Mouse (Mus musculus) midbrain, embryonic 16.5 days (tissue): ENCODE measurements around the gene Cfap77. TPM values are rescaled to one million over a fixed set of nuclear protein-coding genes. Genes with fewer than 3 reads are reported as not detected.

Experiments
- ATAC-seq: fragments of 200-750 bp; cut with Nextera tagmentation; 2 replicates; pipeline ENCODE4 v1.8.0; 2017; ENCODE audit warnings: moderate TSS enrichment
- H3K27ac ChIP-seq: fragments of 300-500 bp; sonication (generic); 2 replicates; pipeline ENCODE4 v1.5.1; 2014; ENCODE audit warnings: mild to moderate bottlenecking, low read length, mixed read lengths
- H3K27me3 ChIP-seq: fragments of 300-500 bp; sonication (generic); 2 replicates; pipeline ENCODE4 v1.6.1; 2014; ENCODE audit warnings: low read depth, low read length, mixed read lengths; ENCODE audit not compliant: control insufficient read depth, insufficient read depth
- H3K36me3 ChIP-seq: fragments of 300-500 bp; sonication (generic); 2 replicates; pipeline ENCODE4 v1.6.1; 2014; ENCODE audit warnings: mild to moderate bottlenecking, low read length, moderate library complexity, mixed read lengths; ENCODE audit not compliant: control insufficient read depth, insufficient read depth
- H3K4me1 ChIP-seq: fragments of 300-500 bp; sonication (generic); 2 replicates; pipeline ENCODE4 v1.6.1; 2014; ENCODE audit warnings: mild to moderate bottlenecking, low read length, mixed read lengths; ENCODE audit not compliant: control insufficient read depth, insufficient read depth
- H3K4me2 ChIP-seq: fragments of 300-500 bp; sonication (generic); 2 replicates; pipeline ENCODE4 v1.6.1; 2014; ENCODE audit warnings: mild to moderate bottlenecking, low read length, mixed read lengths
- H3K4me3 ChIP-seq: fragments of 300-500 bp; sonication (generic); 2 replicates; pipeline ENCODE4 v1.5.1; 2014; ENCODE audit warnings: low read depth, mild to moderate bottlenecking, low read length, moderate library complexity, mixed read lengths
- H3K9ac ChIP-seq: fragments of 300-500 bp; sonication (generic); 2 replicates; pipeline ENCODE4 v1.6.1; 2014; ENCODE audit warnings: low read depth, low read length, mixed read lengths
- H3K9me3 ChIP-seq: fragments of 300-500 bp; sonication (generic); replicated peaks from 2 replicates; pipeline ENCODE4 v1.6.1; 2014; ENCODE audit warnings: mild to moderate bottlenecking, low read length, mixed read lengths; ENCODE audit not compliant: control insufficient read depth, poor library complexity, severe bottlenecking
- WGBS: fragments of 180-500 bp; shearing (Covaris S2); extraction: QIAGEN DNeasy Blood & Tissue Kit; methylation state at CpG from one replicate; pipeline ENCODE4 v1.1.7; 2014; 5-methylcytosine and 5-hydroxymethylcytosine counted together
- polyA plus RNA-seq: library from polyadenylated mRNA; unstranded; fragments of >200 nt; fragmentation: Nextera tagmentation; extraction: Ambion mirVana; gene quantifications from 2 replicates; pipeline ENCODE4 v1.2.1, GENCODE M21; 2015

Gene Cfap77
- polyA plus RNA-seq, 1 experiment from 2014 or later = 1.2 TPM

GRCm38 (mm10) chr2:28916513-28916865, 138.4 kb downstream of the Cfap77 start, which contains the start of gene Barhl1:
TSS of gene Barhl1 (minus strand) at chr2:28916668.
- Histone ChIP-seq H3K9me3 (no peaks in the 10 kb centered on the region), H3K4me3 (peak within 1 kb of the TSS; percentile 41), H3K27me3 (peaks cover 51% of the 10 kb centered on the region), H3K27ac (peak within 1 kb of the TSS; percentile 82), H3K4me2 (peak within 1 kb of the TSS; percentile 46), H3K9ac (peak within 1 kb of the TSS; percentile 66), H3K4me1 (peaks cover 6% of the 10 kb centered on the region; the same call in 1 of the 2 replicates), H3K36me3 (no peaks in the 10 kb centered on the region)
- 1% methylated on average over 18 of the region's 18 CpGs for WGBS
- ATAC-seq = no peak

DNA sequence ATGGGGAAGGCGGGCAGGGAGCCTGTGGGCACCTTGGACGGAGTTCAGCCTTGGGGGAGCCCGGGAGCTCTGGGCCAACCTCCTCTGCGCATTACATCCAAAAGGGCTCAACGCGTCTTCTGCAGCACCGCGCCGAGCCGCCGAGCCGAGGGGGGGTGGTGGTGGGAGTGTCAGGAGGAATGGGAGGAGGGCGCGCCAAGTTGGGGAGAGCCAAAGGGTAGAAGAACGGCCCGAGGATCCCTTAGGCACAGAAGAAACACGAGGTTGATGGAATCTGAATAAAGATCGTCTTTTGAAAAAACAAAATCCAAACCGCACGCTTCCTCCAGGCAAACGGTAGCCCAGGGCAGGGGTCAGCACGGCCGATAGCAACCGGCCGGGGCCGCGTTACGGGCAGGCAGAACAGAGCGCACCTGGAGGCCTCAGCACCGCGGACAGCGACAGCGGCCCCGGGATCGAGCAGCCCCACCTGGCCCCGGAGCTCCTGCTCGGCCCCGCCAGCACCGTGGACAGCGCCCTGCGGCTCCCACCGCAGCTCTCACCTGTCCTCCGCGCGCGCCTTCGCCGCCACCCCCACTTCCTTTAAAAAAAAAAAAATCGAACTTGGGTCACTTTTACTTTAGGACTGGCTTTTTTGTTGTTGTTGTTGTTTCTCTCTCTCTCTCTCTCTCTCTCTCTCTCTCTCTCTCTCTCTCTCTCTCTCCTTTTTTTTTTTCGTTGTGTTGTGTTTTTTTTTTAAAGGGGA, 138.9 kb downstream of the Cfap77 start:
- under 1% methylated on average over 50 of the region's 50 CpGs for WGBS
- Histone ChIP-seq H3K9ac (peak overlapping the region; percentile 66), H3K27me3 (peaks cover 50% of the 10 kb centered on the region), H3K9me3 (no peaks in the 10 kb centered on the region), H3K4me3 (peak overlapping the region; percentile 41), H3K27ac (peak overlapping the region; percentile 82), H3K36me3 (no peaks in the 10 kb centered on the region), H3K4me1 (peaks cover 8% of the 10 kb centered on the region; the same call in 1 of the 2 replicates), H3K4me2 (peak overlapping the region; percentile 46)
- 0 out of 2 replicates have a peak, but pooled peaks have one; percentile 6 for ATAC-seq

DNA sequence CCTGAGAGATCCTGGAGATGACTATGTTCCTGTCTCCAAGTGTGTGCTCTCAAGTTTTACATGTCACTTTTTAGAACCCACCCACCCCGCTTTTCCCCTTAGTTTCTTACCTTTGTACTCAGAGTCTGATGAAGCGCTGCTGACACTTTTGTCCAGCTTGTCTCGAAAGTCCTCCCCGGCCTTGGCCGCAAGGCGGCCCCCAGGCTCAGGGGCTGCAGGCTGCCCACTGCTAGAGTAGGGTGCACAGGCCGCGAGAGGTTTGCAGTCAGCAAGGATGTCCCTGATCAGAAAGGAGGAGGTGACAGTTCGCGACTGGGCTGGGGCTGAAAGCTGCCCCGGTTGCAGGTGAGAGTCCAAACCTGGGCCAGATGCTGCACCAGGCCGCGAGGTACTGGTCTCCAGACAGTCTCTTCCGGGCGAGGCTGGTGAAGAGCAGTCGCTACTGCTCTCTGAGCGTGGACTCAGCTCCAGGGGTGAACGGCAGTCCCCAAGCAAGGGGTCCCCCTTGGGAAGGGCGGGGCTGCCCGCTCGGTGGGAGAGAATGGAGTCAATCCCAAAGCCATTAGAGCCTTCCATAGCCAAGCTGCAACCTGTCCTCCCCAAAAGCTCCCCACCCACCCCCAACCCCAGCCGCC, 139.6 kb downstream of the Cfap77 start:
- peak overlapping the region; percentile 66 for H3K9ac ChIP-seq
- WGBS = 2% methylated on average over 22 of the region's 22 CpGs
- H3K9me3 ChIP-seq = no peaks in the 10 kb centered on the region
- H3K4me1 ChIP-seq = peaks cover 8% of the 10 kb centered on the region; the same call in 1 of the 2 replicates
- H3K27me3 ChIP-seq = peaks cover 48% of the 10 kb centered on the region
- 0 out of 2 replicates have a peak, but pooled peaks have one; percentile 11 for ATAC-seq
- H3K27ac ChIP-seq = peak overlapping the region; percentile 82
- H3K4me2 ChIP-seq = peak overlapping the region; percentile 46
- no peaks in the 10 kb centered on the region for H3K36me3 ChIP-seq
- H3K4me3 ChIP-seq = peak overlapping the region; percentile 41

DNA sequence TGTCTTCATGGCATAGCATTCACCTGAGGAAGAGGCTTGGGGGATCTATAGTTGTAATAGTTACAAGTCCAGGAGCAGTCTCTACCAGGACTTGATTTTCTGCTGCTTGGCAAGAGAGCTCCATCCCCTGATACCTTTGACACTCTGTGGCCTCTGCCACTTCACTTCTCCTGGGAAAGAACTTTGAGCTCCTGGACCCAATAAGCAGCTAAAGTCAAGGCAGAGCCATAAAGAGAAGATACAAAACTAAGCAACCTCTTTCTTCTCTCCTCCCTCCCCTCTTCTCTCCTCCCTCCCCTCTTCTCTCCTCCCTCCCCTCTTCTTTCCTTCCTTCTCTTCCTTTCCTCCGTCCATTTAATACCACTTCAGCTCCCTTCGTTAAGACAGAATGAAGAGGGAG, 140.7 kb downstream of the Cfap77 start:
- H3K9me3 ChIP-seq = no peaks in the 10 kb centered on the region
- 8% methylated on average over 2 of the region's 2 CpGs for WGBS
- ATAC-seq = no peak
- peak overlapping the region; percentile 41 for H3K4me3 ChIP-seq
- H3K4me1 ChIP-seq = peaks cover 11% of the 10 kb centered on the region; the same call in 1 of the 2 replicates
- H3K27ac ChIP-seq = peak overlapping the region; percentile 82
- no peaks in the 10 kb centered on the region for H3K36me3 ChIP-seq
- 0 out of 2 replicates have a peak overlapping the region, but pooled peaks have one; percentile 49 for H3K4me2 ChIP-seq
- peak overlapping the region; percentile 66 for H3K9ac ChIP-seq
- peaks cover 50% of the 10 kb centered on the region for H3K27me3 ChIP-seq

DNA sequence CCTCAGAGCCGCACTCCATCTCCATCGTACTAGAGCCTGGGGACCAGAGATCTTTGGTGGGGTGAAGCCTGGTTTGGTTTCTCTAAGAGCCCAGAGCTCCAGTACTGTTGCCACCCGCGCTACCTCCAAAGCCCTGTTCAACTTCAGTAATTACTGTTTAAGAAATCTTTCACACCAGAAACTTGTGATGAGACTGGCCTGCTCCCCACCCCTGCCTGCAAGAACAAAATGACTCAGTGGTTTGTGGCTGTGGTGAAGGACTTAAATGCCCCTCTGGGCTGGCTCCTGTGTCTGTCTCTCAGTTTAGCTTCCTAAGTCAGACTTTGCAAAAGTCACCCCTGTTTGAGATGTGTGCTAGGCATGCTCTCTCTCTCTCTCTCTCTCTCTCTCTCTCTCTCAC, 141.9 kb downstream of the Cfap77 start:
- H3K4me1 ChIP-seq = peaks cover 22% of the 10 kb centered on the region
- 3% methylated on average over 4 of the region's 4 CpGs for whole genome bisulfite sequencing
- H3K27ac ChIP-seq = peak overlapping the region; percentile 82
- H3K36me3 ChIP-seq = no peaks in the 10 kb centered on the region
- H3K4me2 ChIP-seq = peak overlapping the region; percentile 49
- peak overlapping the region; percentile 35; the same call in 1 of the 2 replicates for H3K9ac ChIP-seq
- H3K9me3 ChIP-seq = no peaks in the 10 kb centered on the region
- H3K4me3 ChIP-seq = peak overlapping the region; percentile 41
- H3K27me3 ChIP-seq = peaks cover 57% of the 10 kb centered on the region
- ATAC-seq = no peak

DNA sequence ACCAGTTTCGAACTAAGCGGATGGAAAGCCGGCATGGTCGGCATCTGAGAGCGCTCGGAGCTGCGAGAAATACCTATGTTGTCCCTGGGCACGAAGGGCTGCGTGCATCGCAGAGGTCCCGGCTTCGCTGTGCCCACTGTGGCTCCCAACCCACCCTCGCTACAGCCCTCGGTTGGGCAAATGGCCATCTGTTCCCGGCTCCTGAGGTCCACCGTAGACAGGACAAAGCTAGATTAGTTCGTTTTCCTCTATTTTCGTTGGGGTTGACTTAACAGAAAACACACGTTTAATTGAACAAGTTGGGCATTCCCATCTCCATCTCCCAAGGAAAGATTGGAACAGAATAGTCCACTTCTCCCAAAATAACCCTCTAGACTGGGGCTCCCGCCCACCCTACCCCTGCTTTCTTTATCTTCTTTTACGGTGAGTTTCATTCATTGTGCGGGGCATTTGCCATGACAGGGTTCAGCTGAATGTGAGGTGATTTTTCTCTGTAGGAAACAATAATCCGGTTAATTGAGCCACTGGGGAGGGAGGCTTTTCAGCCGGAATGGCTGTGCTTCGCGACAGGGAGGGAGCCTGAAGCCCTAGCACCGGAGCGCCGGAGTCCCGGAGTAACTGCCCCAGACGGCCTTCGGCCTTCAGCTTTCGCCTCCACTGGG, 142.7 kb downstream of the Cfap77 start:
- under 1% methylated on average over 33 of the region's 33 CpGs for WGBS
- H3K36me3 ChIP-seq = no peaks in the 10 kb centered on the region
- no peak for ATAC-seq
- H3K27ac ChIP-seq = peak overlapping the region; percentile 82
- peak overlapping the region; percentile 49 for H3K4me2 ChIP-seq
- H3K9ac ChIP-seq = peak overlapping the region; percentile 35
- H3K9me3 ChIP-seq = no peaks in the 10 kb centered on the region
- peak overlapping the region; percentile 41 for H3K4me3 ChIP-seq
- peaks cover 62% of the 10 kb centered on the region for H3K27me3 ChIP-seq
- peaks cover 26% of the 10 kb centered on the region for H3K4me1 ChIP-seq

DNA sequence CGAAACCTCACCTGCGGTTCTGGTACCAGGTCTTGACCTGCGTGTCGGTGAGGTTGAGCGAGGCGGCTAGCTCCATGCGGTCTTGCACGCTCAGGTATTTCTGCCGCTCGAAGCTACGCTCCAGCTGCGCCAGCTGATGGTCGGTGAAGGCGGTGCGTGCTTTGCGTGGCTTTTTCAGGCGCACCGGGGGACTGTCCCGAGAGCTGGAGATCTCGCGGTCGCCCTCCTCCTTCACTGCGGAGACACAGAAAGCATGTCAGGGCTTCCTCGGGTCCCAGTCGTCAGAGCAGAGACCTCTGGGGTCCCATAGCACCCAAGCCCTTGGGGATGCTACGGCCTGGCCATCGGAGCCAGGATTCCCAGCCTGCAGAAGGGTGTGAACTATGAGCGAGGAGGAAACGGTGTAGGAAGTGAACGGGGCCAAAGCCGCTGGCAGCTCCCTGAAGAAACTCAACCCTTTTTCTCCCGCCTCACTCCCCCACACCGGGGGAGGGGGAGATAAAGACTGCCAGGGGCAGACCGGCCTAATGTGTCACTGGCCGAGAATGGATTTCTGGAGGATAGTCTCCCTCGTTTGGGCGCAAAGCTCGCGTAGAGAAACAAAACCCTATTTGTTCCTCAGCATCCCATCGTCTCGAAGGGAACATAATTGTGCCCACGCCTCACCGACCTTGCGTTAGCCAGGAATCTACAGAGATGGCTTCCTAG, 143.4 kb downstream of the Cfap77 start:
- peak overlapping the region; percentile 49 for H3K4me2 ChIP-seq
- no peak for ATAC-seq
- H3K4me3 ChIP-seq = peak overlapping the region; percentile 41
- under 1% methylated on average over 44 of the region's 44 CpGs for WGBS
- H3K9me3 ChIP-seq = no peaks in the 10 kb centered on the region
- H3K9ac ChIP-seq = peak overlapping the region; percentile 35
- H3K27ac ChIP-seq = peak overlapping the region; percentile 82
- no peaks in the 10 kb centered on the region for H3K36me3 ChIP-seq
- H3K4me1 ChIP-seq = peaks cover 26% of the 10 kb centered on the region
- peaks cover 65% of the 10 kb centered on the region for H3K27me3 ChIP-seq

DNA sequence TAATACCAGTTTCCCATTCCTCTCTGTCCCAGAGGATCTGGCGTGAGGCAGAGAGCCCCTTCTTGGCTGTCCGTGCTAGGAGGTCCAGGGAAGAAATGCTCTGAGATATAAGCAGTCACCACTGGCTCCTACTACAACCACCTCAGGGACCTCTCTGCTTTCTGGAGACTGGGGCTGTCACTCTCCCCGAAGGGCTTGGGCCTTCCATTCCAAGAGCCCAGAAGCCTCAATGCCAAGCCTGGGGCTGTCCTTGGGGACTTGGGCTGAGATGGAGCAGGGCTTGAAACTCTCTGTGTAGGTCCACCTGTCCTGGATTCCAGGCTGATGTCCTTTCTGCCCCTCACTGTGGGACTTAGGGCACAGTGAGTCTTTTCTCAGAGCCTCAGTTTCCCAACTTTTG, 144.0 kb downstream of the Cfap77 start:
- H3K4me1 ChIP-seq = peaks cover 24% of the 10 kb centered on the region
- H3K27me3 ChIP-seq = peaks cover 69% of the 10 kb centered on the region
- H3K27ac ChIP-seq = peak overlapping the region; percentile 82
- ATAC-seq = no peak
- 0% methylated on average over 3 of the region's 3 CpGs for WGBS
- H3K9ac ChIP-seq = peak overlapping the region; percentile 35
- H3K4me3 ChIP-seq = peak overlapping the region; percentile 41
- peak overlapping the region; percentile 49 for H3K4me2 ChIP-seq
- H3K9me3 ChIP-seq = no peaks in the 10 kb centered on the region
- H3K36me3 ChIP-seq = no peaks in the 10 kb centered on the region
